Mouse (Mus musculus): ENCODE measurements around the gene Eif4b.

Gene Eif4b

DNA sequence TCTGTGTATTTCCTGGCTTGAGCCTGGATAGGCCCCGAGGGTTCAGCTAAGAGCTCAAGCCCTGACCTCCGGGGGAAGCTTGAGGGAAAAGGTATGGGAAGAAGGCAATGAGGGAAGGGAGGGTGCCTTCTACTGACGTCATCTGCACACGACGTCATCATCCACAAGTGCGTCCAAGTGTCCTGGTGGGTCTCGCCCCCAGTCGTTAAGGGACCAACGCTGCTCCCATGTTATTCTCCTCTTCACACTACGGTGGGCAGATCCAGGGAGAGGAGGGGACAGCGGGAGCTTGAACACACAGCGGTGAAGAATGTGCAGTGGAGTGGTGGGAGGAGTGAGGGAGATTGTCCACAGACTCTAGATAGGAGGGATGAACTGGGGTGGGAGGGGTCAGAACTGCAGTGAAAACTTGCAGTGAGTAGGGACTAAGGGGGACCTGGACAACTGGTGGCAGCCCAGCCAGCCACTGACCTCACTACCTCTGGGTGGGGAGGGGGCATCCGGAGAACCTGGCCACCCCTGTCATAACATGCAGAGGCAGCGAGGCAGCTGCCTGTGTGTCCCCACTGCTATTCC, 29.9 kb downstream of the Eif4b start:
- DNase-seq, result peak; percentile 74 to 84

GRCm38 (mm10) chr15:102103947-102104555, 30.5 kb downstream of the Eif4b start:
- DNase-seq, result peak; percentile 93 to 96

DNA sequence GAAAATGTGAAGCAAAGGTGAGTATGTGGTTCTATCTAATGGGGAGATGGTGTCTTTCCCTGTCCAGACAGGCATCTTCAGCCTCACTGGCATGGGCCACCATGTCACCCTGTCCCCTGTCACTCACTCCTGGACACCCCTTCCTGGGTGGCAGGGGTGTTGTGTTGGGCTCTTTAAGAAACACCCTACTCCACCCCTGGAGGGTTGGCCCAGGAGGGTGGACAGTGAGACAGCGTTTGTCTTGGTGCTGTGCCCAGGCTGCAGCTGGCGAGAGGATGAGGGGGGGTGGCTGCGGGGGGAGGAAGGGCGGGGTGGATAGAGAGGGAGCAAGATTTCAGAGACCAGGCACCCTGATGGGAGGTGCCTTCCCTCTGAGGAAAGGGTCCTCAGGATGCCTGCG, 31.8 kb downstream of the Eif4b start:
- peak; percentile 87 to 93 for DNase-seq

- peak in 1 of 2 experiments; percentile 72 for DNase-seq
Observed at GRCm38 (mm10) chr15:102105764-102106730, 32.5 kb downstream of the Eif4b start.

DNA sequence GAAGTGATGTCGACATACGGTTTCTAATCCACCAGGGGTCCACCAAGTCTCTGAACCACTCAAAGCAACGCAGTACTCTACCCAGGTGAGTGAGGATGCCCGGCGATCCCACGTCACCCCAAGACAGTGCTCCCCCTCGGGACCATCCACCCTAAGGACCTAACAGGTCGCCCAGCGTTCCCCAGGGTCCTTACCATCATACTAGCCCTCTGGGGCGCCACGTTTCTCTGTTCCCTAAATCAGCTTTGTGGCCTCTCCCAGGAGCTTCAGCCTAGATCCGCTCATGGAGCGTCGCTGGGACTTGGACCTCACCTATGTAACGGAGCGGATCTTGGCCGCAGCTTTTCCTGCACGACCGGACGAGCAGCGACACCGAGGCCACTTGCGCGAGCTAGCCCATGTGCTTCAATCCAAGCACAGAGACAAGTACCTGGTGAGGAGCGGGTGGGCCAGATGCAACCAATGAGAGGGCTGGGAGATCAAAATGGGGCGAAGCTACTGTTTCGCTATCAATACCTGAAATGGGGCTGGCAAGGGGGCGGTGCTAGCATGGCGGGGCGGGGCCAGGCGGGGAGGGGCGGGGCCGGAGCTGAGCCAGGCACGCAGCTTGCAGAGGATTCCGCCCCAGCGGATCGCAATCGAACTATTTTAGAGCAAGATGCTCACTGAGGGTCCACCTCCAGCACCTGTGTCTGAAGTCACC, 33.3 kb downstream of the Eif4b start:
- DNase-seq, result peak; percentile 64 to 68

DNA sequence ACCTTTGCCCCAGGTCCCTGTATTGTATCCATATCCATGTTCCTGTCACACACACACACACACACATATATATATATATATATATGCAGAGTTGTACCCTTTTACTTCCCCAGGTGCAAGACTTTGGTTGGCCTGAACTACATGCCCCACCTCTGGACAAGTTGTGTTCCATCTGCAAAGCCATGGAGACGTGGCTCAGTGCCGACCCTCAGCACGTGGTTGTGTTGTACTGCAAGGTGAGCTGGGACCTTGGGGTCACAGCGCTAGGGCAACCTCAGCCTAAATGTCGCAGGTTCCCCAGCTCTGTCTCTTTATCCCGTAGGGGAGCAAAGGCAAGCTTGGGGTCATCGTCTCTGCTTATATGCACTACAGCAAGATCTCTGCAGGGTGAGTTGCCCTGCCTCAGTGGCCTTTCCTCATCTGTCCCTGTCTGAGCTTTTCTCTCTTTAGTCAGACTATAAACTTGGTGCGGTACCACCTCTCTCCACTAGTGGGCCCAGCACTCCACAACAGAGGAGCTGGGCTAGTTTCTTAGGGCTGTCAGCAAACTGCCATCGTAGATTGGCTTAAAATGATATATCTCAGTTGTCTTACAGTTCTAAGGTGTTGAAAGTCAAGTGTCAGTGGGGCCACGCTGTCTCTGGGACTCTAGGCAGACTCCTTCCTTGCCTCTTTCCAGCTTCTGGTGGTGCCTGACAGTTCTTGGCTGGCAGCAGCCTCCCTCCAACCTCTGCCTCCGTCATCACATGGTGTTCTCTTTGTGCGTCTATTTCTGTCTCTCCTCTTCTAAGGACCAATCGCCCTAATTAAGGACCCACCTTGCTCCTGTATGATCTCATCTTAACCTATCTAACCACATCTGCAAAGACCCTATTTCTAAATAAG, 34.4 kb downstream of the Eif4b start:
- DNase-seq, result peak in 1 of 2 experiments; percentile 67

DNA sequence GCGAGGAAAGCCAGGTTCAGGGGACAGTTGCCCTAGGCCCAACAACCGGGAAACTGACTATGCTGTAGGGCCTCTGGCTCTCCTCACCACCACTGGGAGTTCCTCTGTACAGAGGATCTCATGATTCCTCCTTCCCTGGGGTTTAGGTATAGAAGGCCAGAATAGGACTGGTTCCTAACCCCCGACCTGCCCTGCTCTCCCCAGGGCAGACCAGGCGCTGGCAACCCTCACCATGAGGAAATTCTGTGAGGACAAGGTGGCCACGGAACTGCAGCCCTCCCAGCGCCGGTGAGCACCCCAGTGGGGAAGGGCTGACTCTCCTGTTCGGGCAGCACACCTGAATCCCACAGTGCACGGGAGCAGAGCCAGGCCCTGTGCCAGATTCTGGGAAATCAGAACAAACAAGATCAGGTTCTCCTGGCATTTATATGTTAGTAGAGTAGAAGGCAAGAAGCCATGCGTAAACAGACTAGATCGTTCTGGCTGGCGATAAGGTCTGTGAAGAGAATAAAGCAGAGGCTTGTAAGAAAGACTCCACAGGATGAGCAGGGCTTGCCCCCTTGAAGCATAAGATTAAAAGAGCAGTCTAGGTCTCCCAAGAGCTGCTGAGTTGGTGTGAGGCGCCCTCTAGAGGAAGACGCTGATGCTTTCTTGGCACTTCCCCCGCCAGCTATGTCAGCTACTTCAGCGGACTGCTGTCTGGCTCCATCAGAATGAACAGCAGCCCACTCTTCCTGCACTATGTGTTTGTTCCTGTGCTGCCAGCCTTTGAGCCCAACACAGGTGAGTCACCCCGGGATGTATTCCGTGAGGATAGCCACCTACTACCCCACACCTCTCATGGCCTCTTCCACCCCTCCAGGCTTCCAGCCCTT, 35.3 kb downstream of the Eif4b start:
- peak; percentile 77 for DNase-seq

DNA sequence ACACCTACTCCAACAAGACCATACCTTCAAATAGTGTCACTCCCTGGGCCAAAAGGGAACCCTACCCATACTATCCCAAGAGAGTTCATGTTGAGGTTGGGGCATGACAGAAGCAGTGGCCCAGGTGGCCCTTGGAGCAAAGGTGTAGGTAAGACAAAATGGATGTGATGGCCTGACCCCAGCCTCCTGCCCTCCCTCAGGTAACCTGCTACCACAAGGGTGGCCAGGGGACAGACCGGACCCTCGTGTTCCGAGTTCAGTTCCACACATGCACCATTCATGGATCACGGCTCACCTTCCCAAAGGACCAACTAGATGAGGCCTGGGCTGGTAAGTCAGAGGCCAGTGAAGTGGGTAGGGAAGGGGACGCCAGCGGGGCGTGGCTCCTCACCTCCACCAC, 36.7 kb downstream of the Eif4b start:
- DNase-seq, result no peak

DNA sequence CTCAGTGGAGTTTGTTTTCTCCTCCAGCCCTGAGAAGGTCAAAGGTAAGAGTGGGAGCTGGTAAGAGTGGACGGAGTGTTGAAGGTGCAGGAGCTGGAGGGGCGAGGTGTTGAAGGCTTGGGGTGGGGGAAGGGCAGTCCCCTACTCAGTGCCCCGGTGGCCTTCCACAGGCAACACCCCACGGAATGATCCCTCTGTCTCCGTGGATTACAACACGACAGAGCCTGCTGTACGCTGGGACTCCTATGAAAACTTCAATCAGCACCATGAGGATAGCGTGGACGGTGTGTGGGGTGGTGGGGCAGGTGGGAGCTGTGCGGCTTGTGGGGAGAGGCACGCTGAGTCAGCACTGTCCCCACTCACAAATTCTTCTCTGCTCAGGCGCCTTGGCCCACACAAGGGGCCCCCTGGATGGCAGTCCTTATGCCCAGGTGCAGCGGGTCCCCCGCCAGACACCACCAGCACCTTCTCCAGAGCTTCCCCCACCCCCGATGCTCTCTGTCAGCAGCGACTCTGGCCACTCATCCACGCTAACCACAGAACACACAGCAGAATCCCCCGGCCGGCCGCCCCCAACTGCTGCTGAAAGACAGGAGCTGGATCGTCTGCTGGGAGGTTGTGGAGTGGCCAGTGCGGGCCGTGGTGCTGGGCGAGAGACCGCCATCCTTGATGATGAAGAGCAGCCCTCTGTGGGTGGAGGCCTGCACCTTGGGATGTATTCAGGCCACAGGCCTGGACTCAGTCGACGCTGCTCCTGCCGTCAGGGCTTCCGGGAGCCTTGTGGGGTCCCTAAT, 37.3 kb downstream of the Eif4b start:
- no peak for DNase-seq

GRCm38 (mm10) chr15:102111495-102111829, 37.9 kb downstream of the Eif4b start:
- DNase-seq, result no peak

DNA sequence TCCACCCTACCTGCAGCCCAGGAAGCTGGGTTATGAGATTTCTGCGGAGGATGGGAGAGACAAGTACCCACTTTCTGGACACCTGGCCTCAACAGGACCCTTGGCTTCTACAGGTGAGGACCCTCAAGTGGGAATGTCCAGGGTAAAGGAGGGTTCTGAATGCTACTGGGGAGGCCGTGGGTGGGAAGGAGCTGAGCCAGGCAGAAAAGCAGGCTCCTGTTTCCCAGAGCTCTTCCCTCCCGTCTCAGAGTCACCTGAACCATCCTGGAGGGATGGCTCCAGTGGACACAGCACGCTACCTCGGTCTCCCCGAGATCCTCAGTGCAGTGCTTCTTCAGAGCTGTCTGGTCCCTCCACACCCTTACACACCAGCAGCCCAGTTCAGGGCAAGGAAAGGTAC, 38.6 kb downstream of the Eif4b start:
- DNase-seq, result no peak

DNA sequence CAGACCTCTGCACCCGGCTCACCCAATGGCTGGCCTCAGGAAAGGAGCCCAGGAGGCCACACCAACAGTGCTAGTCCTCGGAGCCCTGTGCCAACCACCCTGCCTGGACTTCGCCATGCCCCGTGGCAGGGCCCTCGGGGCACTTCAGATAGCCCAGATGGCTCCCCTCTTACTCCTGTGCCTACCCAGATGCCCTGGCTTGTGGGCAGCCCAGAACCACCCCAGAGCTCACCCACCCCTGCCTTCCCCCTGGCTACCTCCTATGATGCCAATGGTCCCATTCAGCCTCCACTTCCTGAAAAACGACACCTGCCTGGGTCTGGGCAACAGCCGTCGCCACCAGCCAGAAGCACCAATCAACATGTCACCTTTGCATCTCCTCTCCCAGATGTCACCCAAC, 39.3 kb downstream of the Eif4b start:
- DNase-seq, result no peak

DNA sequence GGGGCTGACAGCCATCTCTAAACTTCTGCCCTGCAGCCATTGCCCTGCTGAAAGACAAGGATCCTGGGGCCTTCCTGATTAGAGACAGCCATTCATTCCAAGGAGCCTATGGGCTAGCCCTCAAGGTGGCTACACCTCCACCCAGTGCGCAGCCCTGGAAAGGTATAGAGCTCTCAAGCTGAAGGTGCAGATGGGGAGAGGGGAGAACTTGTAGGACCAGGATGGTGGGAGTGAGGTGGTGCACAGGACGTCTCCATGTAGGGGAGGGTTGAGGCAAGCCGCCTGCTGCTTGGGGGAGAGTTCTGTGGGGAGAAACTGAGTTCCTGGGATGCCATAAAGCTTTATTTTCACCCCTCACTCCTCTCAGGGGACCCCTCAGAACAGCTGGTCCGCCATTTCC, 40.1 kb downstream of the Eif4b start:
- DNase-seq, result no peak

DNA sequence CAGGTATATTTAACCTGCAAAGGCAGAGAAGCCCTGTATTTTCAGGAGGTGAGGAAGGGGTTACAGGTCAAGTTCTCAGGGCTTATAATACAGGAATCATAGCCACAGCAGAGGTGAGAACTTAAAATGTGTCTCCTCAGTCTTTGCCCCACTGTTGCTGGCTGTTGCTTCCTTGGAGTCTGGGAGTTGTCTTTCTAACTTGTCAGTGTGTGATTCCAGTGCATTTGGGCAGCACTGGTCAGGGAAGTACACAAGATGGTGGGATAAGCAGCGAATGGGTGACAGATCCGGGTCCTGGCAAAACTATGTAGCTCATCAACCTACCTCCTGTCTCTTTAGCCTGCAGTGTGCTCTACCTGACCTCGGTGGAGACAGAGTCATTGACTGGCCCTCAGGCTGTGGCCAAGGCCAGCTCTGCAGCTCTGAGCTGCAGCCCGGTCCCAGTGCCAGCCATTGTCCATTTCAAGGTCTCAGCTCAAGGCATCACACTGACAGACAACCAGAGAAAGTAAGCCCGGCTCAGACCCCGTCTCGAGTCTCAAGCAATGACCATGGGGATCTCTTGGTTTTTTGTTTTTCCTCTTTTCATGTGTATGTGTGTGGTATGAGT, 41.2 kb downstream of the Eif4b start:
- no peak for DNase-seq

- DNase-seq, result no peak
Observed at GRCm38 (mm10) chr15:102115731-102116231, 42.2 kb downstream of the Eif4b start.

GRCm38 (mm10) chr15:102116753-102117415, 43.3 kb downstream of the Eif4b start:
- DNase-seq, result no peak

GRCm38 (mm10) chr15:102117461-102118443, 44.2 kb downstream of the Eif4b start:
- DNase-seq, result no peak

DNA sequence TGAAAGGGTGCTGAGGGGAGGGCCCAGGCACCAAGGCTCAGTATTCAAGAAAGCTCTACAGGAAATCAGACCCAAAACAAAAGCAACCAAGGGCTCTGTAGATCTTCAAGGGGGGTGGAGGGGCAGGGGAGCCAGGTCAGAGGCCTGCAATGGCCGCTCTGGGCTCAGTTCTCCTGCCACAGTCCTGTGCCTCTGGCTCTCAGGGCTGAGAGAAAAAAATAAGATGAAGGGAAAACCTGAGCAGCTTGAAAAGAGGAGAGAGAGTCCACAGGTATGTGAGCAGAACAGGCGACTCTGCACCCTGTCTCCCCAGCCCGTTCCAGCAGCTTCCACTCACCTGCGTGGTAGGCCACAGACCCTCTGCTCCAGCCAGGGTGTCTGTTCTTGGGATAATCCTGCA, 45.0 kb downstream of the Eif4b start:
- no peak for DNase-seq

Data from lung, adult 18-20 months (tissue).